Mouse (Mus musculus): ENCODE results near the gene Cdk2ap2.

Cdk2ap2 gene

GRCm38 (mm10) chr19:4142416-4143173, 45.6 kb downstream of the Cdk2ap2 start:
- DNase-seq: no peak

GRCm38 (mm10) chr19:4143759-4144268, 46.8 kb downstream of the Cdk2ap2 start, which contains the start of gene Cabp4:
TSS of gene Cabp4 (minus strand) at chr19:4144033.
- no peak for DNase-seq

- peak; percentile 44 for DNase-seq
Measured at GRCm38 (mm10) chr19:4144550-4145498, 47.8 kb downstream of the Cdk2ap2 start.

- no peak for DNase-seq
Measured at GRCm38 (mm10) chr19:4145936-4146335, 49.0 kb downstream of the Cdk2ap2 start.

- no peak for DNase-seq
Measured at GRCm38 (mm10) chr19:4146366-4147021, 49.5 kb downstream of the Cdk2ap2 start.

GRCm38 (mm10) chr19:4147022-4147405, 50.0 kb downstream of the Cdk2ap2 start:
- DNase-seq: no peak

- DNase-seq: no peak
Measured at GRCm38 (mm10) chr19:4147782-4148490, 51.0 kb downstream of the Cdk2ap2 start.

GRCm38 (mm10) chr19:4148491-4148806, 51.5 kb downstream of the Cdk2ap2 start, which contains the start of gene Coro1b:
TSS of gene Coro1b (plus strand) at chr19:4148619.
- DNase-seq: peak; percentile 99
